Mouse (Mus musculus) stomach, postnatal 0 days (tissue): ENCODE results near the gene Uba1.

ENCODE experiments used
- CTCF ChIP-seq: IDR thresholded peaks from 2 replicates; pipeline ENCODE4 v1.5.1; 2016; ENCODE audit warnings: antibody characterized with exemption, low read depth, mild to moderate bottlenecking, moderate library complexity
- EP300 ChIP-seq: optimal IDR thresholded peaks from 2 replicates; pipeline ENCODE3; 2016; ENCODE audit warnings: antibody characterized with exemption

DNA sequence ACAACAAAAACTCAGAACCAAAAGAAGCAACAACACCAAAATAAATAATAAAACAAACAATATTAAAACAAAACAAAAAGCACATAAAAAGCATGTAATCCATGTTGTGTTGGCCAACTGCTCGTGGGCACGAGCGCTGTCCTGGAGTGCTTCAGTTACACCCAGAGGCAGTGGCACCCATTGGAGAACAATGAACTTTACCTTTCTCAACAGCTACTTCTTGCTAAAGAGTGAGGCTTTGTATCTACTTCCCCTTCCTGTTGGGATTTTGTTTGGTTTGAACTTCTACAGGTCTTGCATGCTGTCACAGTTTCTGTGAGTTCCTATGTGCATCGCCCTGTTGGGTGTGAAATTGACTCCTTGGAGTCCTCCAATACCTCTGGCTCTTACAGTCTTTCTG, 49.6 kb upstream of the Uba1 start:
- no peak for TF ChIP-seq CTCF
- no peak for TF ChIP-seq EP300
